Mouse (Mus musculus) kidney, embryonic 15.5 days (tissue): ENCODE measurements around the gene Coro1b. TPM values are rescaled to one million over a fixed set of nuclear protein-coding genes. Genes with fewer than 3 reads are reported as not detected.

Source experiments
- ATAC-seq: fragments of 200-750 bp; cut with Nextera tagmentation; replicated peaks from 2 replicates; pipeline ENCODE4 v1.8.0; 2017; ENCODE audit warnings: moderate TSS enrichment; ENCODE audit not compliant: low FRiP score
- H3K27ac ChIP-seq: fragments of 300-500 bp; sonication (generic); 2 replicates; pipeline ENCODE4 v1.5.1; 2015; ENCODE audit warnings: mild to moderate bottlenecking, inconsistent platforms
- H3K27me3 ChIP-seq: fragments of 300-500 bp; sonication (generic); 2 replicates; pipeline ENCODE4 v1.6.1; 2015; ENCODE audit warnings: inconsistent platforms
- H3K36me3 ChIP-seq: fragments of 300-500 bp; sonication (generic); 2 replicates; pipeline ENCODE4 v1.6.1; 2015; ENCODE audit warnings: inconsistent platforms
- H3K4me1 ChIP-seq: fragments of 300-500 bp; sonication (generic); 2 replicates; pipeline ENCODE4 v1.6.1; 2015; ENCODE audit warnings: inconsistent platforms
- H3K4me2 ChIP-seq: fragments of 300-500 bp; sonication (generic); 2 replicates; pipeline ENCODE4 v1.6.1; 2015; ENCODE audit warnings: moderate library complexity, mild to moderate bottlenecking, inconsistent platforms
- H3K4me3 ChIP-seq: fragments of 300-500 bp; sonication (generic); replicated peaks from 2 replicates; pipeline ENCODE4 v1.5.1; 2015; ENCODE audit warnings: mild to moderate bottlenecking, inconsistent platforms
- H3K9ac ChIP-seq: fragments of 300-500 bp; sonication (generic); 2 replicates; pipeline ENCODE4 v1.6.1; 2015; ENCODE audit warnings: mild to moderate bottlenecking, inconsistent platforms
- H3K9me3 ChIP-seq: fragments of 300-500 bp; sonication (generic); replicated peaks from 2 replicates; pipeline ENCODE4 v1.6.1; 2016; ENCODE audit warnings: inconsistent platforms
- WGBS: fragments of 180-500 bp; shearing (Covaris S2); methylation state at CpG from one replicate; pipeline ENCODE4 v1.1.7; 2015; ENCODE audit warnings: mixed read lengths; 5-methylcytosine and 5-hydroxymethylcytosine counted together
- polyA plus RNA-seq: library from polyadenylated mRNA; unstranded; fragments of >200 nt; fragmentation: Nextera tagmentation; extraction: Ambion mirVana; gene quantifications from 2 replicates; pipeline ENCODE4 v1.2.1, GENCODE M21; 2015

Gene Coro1b
- polyA plus RNA-seq, 1 experiment from 2014 or later, result 174 TPM

- H3K27me3 ChIP-seq, result no peaks in the 10 kb centered on the region
- H3K9me3 ChIP-seq, result no peaks in the 10 kb centered on the region
- H3K36me3 ChIP-seq, result no peaks in the 10 kb centered on the region
- ATAC-seq, result peak; percentile 73
- peak overlapping the region; percentile 93 for H3K4me2 ChIP-seq
- peak overlapping the region; percentile 76 for H3K9ac ChIP-seq
- H3K27ac ChIP-seq, result peak overlapping the region; percentile 92
- 9% methylated on average over 27 of the region's 27 CpGs for WGBS
- peak overlapping the region; percentile 51 for H3K4me3 ChIP-seq
- peaks cover 30% of the 10 kb centered on the region for H3K4me1 ChIP-seq
These were observed 21.4 kb downstream of the Coro1b start for GRCm38 (mm10) chr19:4169810-4170209.

- H3K27ac ChIP-seq, result no peak overlapping the region; the same call in 1 of the 2 replicates
- no peak overlapping the region for H3K9ac ChIP-seq
These were observed 22.4 kb downstream of the Coro1b start for GRCm38 (mm10) chr19:4170723-4171392.

GRCm38 (mm10) chr19:4171393-4172290 lies 23.2 kb downstream of the Coro1b start:
- Histone ChIP-seq H3K9me3 (no peaks in the 10 kb centered on the region), H3K27ac (peak overlapping the region; percentile 37; the same call in 1 of the 2 replicates), H3K36me3 (no peaks in the 10 kb centered on the region), H3K4me3 (no peak overlapping the region), H3K4me1 (peaks cover 42% of the 10 kb centered on the region), H3K27me3 (peaks cover 5% of the 10 kb centered on the region), H3K9ac (no peak overlapping the region), H3K4me2 (no peak overlapping the region)
- no peak for ATAC-seq
- WGBS, result 64% methylated on average over 13 of the region's 13 CpGs

More at GRCm38 (mm10) chr19:4170723-4171392, 22.4 kb downstream of the Coro1b start:
- Histone ChIP-seq H3K36me3 (no peaks in the 10 kb centered on the region), H3K27me3 (peaks cover 2% of the 10 kb centered on the region; the same call in 1 of the 2 replicates), H3K4me1 (peaks cover 40% of the 10 kb centered on the region), H3K4me2 (no peak overlapping the region), H3K4me3 (no peak overlapping the region), H3K9me3 (no peaks in the 10 kb centered on the region)
- no peak for ATAC-seq
- 81% methylated on average over 10 of the region's 10 CpGs for WGBS

GRCm38 (mm10) chr19:4172925-4173324 lies 24.5 kb downstream of the Coro1b start:
- peaks cover 9% of the 10 kb centered on the region for H3K27me3 ChIP-seq
- no peak overlapping the region for H3K4me3 ChIP-seq
- no peak for ATAC-seq
- no peak overlapping the region for H3K27ac ChIP-seq
- no peak overlapping the region for H3K4me2 ChIP-seq
- H3K9ac ChIP-seq, result no peak overlapping the region
- WGBS, result 53% methylated on average over 11 of the region's 11 CpGs
- H3K36me3 ChIP-seq, result no peaks in the 10 kb centered on the region
- peaks cover 42% of the 10 kb centered on the region for H3K4me1 ChIP-seq
- H3K9me3 ChIP-seq, result no peaks in the 10 kb centered on the region

- Histone ChIP-seq H3K4me3 (peak within 1 kb of the TSS; percentile 28), H3K27me3 (peaks cover 9% of the 10 kb centered on the region), H3K9ac (0 out of 2 replicates have a peak within 1 kb of the TSS, but pooled peaks have one; percentile 4), H3K27ac (peak within 1 kb of the TSS; percentile 37; the same call in 1 of the 2 replicates), H3K9me3 (no peaks in the 10 kb centered on the region), H3K4me2 (peak within 1 kb of the TSS; percentile 55), H3K36me3 (no peaks in the 10 kb centered on the region), H3K4me1 (peaks cover 33% of the 10 kb centered on the region)
- ATAC-seq, result peak; percentile 69
- WGBS, result 3% methylated on average over 11 of the region's 11 CpGs
These were observed 27.0 kb downstream of the Coro1b start, which contains the start of gene Carns1 for GRCm38 (mm10) chr19:4175368-4175947. Gene Carns1, minus strand, starts transcription at chr19:4175479.

- H3K27me3 ChIP-seq, result peaks cover 9% of the 10 kb centered on the region
- ATAC-seq, result no peak
- H3K9ac ChIP-seq, result no peak overlapping the region
- WGBS, result 86% methylated on average over 7 of the region's 7 CpGs
- no peaks in the 10 kb centered on the region for H3K9me3 ChIP-seq
- no peak overlapping the region for H3K4me2 ChIP-seq
- H3K27ac ChIP-seq, result no peak overlapping the region
- H3K4me3 ChIP-seq, result no peak overlapping the region
- no peaks in the 10 kb centered on the region for H3K36me3 ChIP-seq
- peaks cover 29% of the 10 kb centered on the region for H3K4me1 ChIP-seq
These were observed 32.0 kb downstream of the Coro1b start for GRCm38 (mm10) chr19:4180411-4180810.

GRCm38 (mm10) chr19:4181892-4182291 lies 33.5 kb downstream of the Coro1b start:
- Histone ChIP-seq H3K27me3 (peaks cover 2% of the 10 kb centered on the region; the same call in 1 of the 2 replicates), H3K4me1 (peaks cover 28% of the 10 kb centered on the region), H3K36me3 (no peaks in the 10 kb centered on the region), H3K9me3 (no peaks in the 10 kb centered on the region), H3K27ac (no peak overlapping the region), H3K9ac (no peak overlapping the region), H3K4me2 (no peak overlapping the region), H3K4me3 (no peak overlapping the region)
- 34% methylated on average over 3 of the region's 3 CpGs for WGBS
- no peak for ATAC-seq

- Histone ChIP-seq H3K36me3 (no peaks in the 10 kb centered on the region), H3K27me3 (no peaks in the 10 kb centered on the region), H3K4me2 (no peak overlapping the region), H3K9me3 (no peaks in the 10 kb centered on the region), H3K4me1 (peaks cover 33% of the 10 kb centered on the region), H3K27ac (0 out of 2 replicates have a peak overlapping the region, but pooled peaks have one; percentile 8), H3K4me3 (no peak overlapping the region), H3K9ac (no peak overlapping the region)
- WGBS, result 89% methylated on average over 2 of the region's 2 CpGs
- no peak for ATAC-seq
These were observed 35.3 kb downstream of the Coro1b start for GRCm38 (mm10) chr19:4183689-4184088.

- 47% methylated on average over 15 of the region's 15 CpGs for WGBS
- no peaks in the 10 kb centered on the region for H3K36me3 ChIP-seq
- H3K4me2 ChIP-seq, result peak overlapping the region; percentile 32
- H3K9ac ChIP-seq, result no peak overlapping the region
- H3K27ac ChIP-seq, result peak overlapping the region; percentile 66
- H3K4me3 ChIP-seq, result no peak overlapping the region
- no peaks in the 10 kb centered on the region for H3K9me3 ChIP-seq
- no peaks in the 10 kb centered on the region for H3K27me3 ChIP-seq
- peaks cover 33% of the 10 kb centered on the region for H3K4me1 ChIP-seq
- ATAC-seq, result no peak
These were observed 36.9 kb downstream of the Coro1b start for GRCm38 (mm10) chr19:4184976-4185975.

- WGBS, result 64% methylated on average over 3 of the region's 3 CpGs
- H3K9ac ChIP-seq, result no peak overlapping the region
- no peak overlapping the region for H3K4me2 ChIP-seq
- no peak for ATAC-seq
- H3K4me1 ChIP-seq, result peaks cover 39% of the 10 kb centered on the region
- H3K4me3 ChIP-seq, result no peak overlapping the region
- no peaks in the 10 kb centered on the region for H3K9me3 ChIP-seq
- H3K27me3 ChIP-seq, result no peaks in the 10 kb centered on the region
- H3K27ac ChIP-seq, result no peak overlapping the region
- H3K36me3 ChIP-seq, result no peaks in the 10 kb centered on the region
These were observed 38.9 kb downstream of the Coro1b start for GRCm38 (mm10) chr19:4187303-4187702.

- ATAC-seq, result no peak
- Histone ChIP-seq H3K9me3 (no peaks in the 10 kb centered on the region), H3K27me3 (no peaks in the 10 kb centered on the region), H3K4me1 (peaks cover 48% of the 10 kb centered on the region), H3K27ac (no peak overlapping the region), H3K4me3 (no peak overlapping the region), H3K4me2 (no peak overlapping the region), H3K36me3 (peaks cover 11% of the 10 kb centered on the region), H3K9ac (no peak overlapping the region)
- WGBS, result 83% methylated on average over 12 of the region's 12 CpGs
These were observed 40.7 kb downstream of the Coro1b start for GRCm38 (mm10) chr19:4189051-4189620.
